Mouse (Mus musculus) CD4-positive, CD25-positive, alpha-beta regulatory T cell, adult 2 months (primary cell): Measurements from ENCODE around the gene Sash3.

Source experiments
- DNase-seq: peaks from one replicate; pipeline ENCODE4 v3.0.0-alpha.2; 2012; ENCODE audit warnings: low read depth, low spot score

Sash3 gene

GRCm38 (mm10) chrX:48146262-48146661, at the start of gene Sash3:
Sash3 (plus strand) TSS chrX:48146436.
- peak; percentile 84 for DNase-seq

DNA sequence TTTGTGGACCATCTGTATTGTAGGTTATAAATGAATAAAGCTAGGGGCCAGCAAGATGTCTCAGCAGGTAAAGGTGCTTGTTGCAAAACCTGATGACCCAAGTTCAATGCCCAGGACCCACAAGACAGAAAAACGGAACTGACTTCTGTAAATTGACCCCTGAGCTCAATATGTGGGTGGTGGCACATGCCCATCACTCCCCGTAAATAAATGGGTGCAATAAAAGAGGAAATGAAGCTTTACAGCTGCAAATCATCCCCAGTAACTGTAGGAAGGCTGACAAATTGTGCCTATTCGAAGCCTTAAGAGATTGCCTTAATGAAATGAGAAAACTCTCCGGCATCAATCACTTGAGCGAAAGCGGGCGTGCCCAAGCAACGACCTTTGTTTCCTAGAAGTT, 49.7 kb upstream of the Sash3 start:
- no peak for DNase-seq

- peak; percentile 74 for DNase-seq
Observed at GRCm38 (mm10) chrX:48098470-48099129, 47.6 kb upstream of the Sash3 start.

DNA sequence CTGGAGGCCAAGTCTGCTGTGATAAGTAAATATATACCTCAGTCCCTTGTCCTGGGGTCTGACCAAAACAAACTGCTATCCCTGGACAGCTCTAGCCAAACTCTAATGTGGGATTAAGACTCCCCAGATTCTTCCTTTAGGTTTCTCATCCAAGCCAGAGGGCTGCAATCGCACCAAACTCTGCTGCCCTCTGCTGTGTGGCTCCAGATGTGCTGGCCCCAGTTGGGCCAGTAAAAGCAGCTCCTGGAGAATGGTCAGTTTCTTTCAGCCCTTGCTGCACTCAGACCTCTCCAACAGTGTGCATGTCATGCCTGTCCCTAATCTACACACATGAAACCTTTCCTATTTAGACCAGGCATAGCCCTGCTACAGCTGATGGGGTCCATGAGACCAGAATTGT, 46.4 kb upstream of the Sash3 start:
- peak; percentile 6 for DNase-seq

DNA sequence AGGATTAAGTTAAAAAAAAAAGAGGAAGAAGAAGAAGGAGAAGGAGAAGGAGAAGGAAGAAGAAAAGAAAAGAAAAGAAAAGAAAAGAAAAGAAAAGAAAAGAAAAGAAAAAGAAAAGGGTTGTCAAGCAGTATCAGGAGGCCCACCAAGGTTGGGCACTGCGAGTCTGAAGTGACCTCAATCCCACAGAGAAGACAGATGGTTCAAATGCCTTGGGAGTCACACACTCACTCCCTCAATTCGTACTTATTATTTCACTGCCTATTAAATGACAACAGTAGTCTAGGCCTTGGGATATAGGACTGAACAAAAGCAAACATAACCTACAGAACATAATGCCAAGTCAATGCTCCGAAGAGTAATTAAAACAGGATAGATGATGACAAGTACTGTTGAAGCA, 43.0 kb upstream of the Sash3 start:
- DNase-seq = no peak

DNA sequence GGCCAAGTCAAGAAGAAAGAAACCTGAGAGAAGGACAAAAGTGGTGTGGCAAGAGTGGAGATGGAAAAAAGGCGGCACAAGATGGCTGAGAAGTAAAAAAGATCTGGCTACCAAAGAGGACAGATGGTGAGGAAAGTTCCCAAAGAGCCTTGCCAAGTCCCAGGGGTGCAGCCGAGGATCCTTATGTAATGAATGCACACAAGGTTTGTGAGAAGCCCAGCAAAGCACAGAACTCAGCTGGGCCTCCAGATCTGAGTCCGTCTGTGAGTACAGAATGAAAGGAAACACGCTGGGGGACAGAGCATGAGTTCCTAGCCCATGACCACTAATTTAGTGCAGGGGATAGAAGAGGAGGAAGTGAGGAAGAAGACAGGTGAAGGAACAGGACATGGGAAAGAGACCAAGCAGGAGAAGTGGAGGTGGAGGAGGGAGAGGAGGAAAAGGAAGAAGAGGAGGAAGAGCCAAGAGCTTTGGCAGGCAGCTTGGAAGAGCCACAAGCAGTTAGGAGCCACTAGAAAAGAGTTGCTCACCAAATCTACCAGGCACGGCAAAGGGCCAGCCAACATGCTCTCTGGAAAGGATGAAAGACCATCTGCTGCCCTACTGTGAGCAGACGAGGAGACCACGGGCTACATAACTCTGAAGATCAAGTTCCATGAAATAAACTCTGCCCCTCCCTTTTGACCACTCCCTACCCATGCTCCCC, 41.3 kb upstream of the Sash3 start:
- DNase-seq = no peak

DNA sequence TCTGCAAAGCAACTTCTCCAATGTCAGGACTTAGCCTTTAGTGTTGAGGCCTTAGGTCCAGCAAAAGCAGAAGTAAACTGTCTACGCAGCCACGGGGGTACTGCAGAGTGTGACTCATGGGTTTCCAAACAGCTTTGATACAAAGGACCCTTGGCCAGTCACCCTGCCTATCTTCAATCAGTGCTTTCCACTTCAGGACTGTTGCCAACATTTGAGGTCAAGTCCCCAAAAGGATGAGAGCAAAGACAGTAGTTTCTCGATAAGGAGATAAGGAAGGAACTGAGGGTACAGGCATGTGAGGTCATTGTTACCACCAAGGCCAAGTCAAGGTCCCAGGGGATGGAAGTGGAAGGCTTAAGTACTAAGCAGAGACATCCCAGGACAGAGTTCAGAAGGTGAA, 40.0 kb upstream of the Sash3 start:
- DNase-seq = no peak

DNA sequence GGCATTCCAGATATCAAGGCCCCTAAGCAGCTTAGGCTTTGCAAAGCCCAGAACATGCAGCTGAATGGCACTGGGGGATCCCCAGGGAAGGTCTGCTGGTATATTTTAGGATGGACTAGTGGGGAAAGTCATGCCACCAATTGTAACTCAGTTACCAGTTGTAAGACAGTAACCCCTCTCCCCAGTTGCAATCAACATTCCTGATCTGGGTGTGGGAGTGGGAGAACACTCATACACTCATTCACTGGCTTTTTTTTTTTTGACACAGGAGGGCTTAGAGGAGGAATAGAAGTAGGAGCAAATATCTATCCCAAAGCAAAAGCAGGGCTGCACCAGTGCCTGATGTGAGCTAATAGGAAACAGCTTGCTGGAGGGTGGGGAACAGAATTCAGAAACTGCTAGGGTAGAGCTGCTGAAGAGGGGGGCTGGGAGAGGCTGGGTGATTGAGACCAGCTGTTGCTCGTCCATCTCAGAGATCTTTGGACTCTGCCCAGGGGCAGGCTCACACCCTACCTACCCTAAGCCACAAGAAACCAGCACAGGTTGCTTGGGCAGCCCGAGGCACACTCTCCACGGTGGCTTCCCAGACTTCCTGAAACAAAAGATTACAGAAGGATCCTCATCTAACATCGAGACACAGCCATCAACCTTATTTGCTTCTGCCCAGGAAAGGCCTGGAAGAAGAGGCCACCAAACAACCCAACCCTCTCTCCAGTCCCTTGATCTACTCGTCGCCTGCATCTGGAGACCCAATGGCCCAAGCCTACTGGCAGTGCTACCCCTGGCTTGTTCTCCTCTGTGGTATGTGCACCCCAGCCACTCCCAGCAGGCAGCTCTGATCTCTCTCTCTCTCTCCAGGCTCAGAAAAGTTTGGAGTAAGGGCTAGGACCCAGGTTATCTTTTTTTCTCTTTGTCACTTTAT, 37.6 kb upstream of the Sash3 start, which contains the start of gene Xpnpep2:
TSS of gene Xpnpep2 (plus strand) at position 332 of the 922 bp plus-strand sequence.
- no peak for DNase-seq

DNA sequence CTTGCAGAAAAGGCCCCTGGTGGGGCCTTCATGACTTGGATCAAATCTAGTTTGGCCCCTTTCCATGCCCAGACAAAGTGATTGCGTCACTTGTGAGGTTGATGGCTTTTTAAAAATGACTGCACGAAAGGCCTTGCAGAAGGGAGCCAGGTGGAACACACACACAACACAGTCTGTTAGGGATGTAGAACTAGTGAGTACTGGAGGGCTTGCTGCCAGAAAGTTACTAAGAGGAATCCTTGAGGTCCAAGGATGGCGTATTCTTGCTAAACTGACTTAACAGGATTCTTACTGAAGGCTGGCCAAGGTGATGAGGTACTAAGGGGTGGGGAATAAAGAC, 37.0 kb upstream of the Sash3 start:
- no peak for DNase-seq

GRCm38 (mm10) chrX:48119294-48119693, 26.9 kb upstream of the Sash3 start:
- DNase-seq = no peak

DNA sequence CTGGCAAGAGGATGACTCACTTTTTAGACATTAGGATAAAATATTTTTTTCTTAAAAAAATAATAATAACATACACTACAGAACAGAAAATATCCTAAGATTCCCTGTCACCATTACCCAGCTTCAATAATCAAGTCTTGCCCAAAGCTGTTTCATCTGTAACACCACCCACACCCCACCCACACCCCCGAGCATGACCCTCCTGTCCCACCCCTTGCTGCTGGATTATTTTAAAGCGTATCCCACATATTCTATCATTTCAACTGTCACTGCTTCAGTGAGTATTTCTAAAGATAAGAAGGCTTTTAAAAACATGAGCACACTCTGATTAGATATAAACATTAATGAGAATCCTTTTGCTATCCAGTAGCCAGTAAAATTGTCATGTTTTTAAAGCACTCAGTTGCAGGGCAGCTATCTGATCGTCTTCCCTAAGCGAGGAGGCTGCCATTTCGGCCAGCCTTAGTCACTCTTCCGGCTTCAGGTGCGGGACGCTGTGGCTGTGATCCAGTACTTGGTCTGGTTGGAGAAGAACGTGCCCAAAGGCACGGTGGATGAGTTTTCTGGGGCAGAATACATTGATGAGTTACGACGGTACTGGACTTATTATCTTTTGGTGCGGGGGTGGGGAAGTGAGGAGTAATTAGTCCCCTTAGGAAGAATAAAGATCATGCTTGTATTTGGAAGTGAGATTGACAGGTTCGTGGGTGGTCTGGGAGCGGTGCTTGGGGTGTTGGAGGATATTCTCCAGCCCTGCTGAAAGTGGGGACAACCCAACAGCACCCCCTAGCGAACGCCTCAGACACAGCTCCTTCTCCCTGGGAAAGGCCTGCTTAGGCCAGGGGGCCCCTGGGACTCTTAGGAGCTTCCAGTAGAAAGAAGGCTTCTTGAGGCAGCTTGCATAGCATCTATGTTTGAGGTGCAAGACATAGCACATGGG, 21.8 kb upstream of the Sash3 start:
- peak; percentile 77 for DNase-seq

DNA sequence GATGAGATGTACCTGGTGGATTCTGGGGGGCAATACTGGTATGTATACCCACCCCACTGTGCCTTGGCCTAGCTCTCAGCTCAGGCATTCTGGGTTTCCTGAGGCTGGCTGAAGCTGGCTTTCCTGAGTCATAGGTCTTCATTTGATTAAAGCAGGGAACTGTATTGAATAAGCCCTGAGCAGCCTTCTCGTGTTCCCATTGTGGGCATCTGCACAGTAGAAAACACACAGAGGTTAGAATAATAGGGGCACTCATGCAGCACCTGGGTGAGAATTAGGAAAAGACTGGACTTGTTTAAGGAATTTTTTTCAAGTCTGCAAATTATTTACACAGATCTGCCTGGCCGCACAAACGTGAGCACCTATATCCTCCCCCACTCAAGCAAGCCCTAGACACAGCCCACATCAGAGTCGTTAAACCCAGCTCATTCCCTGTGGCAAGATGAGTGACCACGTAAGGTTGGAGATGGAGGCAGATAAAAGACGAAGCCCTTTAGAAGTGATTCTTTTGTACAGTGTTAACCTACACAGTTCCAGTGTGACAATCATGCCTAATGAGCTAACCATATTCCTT, 19.2 kb upstream of the Sash3 start:
- no peak for DNase-seq

DNA sequence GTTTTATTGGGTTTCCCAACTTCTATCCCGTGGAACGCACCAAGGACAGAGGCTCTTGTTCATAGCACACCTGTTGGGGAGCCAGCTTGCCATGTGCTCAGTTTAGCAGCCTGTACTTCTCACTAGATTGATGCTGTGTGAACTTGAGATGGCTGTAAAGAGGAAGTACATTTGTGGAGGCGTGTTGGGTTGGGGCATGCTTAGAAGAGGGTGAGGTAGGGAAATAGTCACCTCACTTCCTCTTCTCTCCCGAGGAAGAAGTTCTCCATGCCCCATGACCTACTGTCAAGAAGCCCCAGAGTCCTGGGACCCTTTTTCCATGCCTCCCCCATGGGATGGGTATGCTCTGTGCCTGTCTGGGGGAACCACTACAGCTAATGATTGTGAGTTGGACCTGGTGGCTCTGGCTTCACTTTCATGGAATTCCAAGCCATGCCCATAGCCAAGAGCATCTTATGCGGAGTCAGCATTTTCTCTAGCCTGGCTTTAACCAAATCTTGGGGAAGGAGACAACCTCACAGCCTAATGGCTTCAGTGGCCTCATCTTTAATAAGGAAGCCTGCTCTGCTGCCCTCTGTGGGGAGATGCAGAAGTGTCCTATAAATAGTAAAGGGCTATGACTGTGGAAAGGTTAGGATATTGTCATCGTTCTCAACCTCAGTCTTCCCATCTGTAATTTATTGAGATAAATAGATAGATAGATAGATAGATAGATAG, 18.6 kb upstream of the Sash3 start:
- peak; percentile 59 for DNase-seq

- DNase-seq = no peak
Observed at GRCm38 (mm10) chrX:48129167-48129566, 17.1 kb upstream of the Sash3 start.

GRCm38 (mm10) chrX:48136935-48137334, 9.3 kb upstream of the Sash3 start:
- DNase-seq = peak; percentile 73

DNA sequence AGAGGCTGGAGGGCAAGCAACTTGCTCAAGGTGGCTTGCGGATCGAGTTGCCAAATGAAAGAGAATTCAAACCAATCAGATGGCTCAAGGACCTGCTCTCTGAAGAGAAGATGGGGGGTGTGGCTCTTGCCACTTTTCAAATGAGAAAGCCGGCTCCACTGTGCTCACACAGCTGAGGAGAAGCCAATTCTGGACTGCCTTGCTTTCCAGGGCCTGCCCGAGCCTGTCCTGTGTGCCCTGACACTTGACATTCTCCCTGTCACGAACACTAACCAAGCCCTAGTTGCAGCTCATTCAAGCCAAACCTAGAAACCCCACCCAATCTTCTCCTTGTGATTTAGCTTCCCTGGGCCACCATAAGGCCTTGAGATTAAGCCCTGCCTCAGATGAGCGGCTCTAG, 8.2 kb upstream of the Sash3 start:
- DNase-seq = peak; percentile 42

- peak; percentile 67 for DNase-seq
Observed at GRCm38 (mm10) chrX:48138539-48139275, 7.5 kb upstream of the Sash3 start.

DNA sequence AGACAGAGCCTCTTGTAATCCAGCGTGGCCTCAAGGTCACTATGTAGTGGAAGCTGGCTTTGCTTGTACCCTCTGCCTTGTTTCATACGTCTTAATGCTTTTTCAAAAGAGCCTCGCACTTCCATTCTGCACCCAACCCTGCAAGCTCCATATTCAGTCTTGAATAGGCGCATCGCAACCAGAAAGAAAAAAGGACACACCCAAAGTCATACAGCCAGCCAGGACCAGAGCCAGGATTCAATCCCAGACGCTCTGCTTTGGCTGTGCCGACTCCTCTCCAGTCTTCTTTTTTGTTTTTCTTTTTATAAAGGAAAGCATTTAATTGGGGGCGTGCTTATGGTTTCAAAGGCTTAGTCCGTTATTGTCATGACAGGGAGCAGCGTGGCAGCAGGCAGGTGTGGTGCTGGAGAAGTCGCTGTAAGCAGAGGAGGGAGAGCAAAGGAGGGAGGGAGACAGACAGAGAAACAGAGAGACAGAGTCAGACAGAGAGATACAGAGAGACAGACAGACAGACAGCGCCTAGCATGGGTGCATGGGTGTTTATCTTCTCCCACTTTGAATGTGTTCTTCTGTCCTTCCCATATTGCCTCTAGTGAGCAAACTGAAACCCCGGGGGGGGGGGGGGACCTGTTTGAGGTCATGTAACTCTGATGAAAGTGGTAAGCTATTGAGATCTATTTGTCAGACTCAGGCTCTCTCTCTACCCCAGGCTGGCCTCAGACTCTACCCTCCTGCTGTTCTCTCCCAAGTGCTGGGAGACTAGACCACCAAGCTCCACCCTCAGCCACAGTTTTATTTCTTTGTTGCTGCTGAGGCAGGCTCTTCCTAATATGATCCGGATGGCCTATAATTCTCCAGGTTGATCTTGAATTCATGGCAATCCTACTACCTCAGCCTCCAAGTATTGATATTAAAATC, 6.6 kb upstream of the Sash3 start:
- DNase-seq = peak; percentile 37
